Mouse (Mus musculus): ENCODE measurements around the gene Gpr153. TPM values are rescaled to one million over a fixed set of nuclear protein-coding genes. Genes with fewer than 3 reads are reported as not detected.

The Gpr153 gene
- polyA plus RNA-seq, 1 experiment, result 40.0 TPM

GRCm38 (mm10) chr4:152272006-152272405 lies 2.0 kb upstream of the Gpr153 start:
- no peak for TF ChIP-seq POLR2A (IDR thresholded peaks at IDR 0.05; ENCODE audit: borderline replicate concordance, extremely low read depth, low read depth, low read length)
- TF ChIP-seq CTCF (IDR thresholded peaks at IDR 0.05; ENCODE audit: insufficient read depth, low read length), result no peak
- Histone ChIP-seq H3K4me3 (replicated peaks; ENCODE audit: extremely low read depth, low read depth, low read length) (no peak overlapping the region), H3K4me1 (ENCODE audit: control insufficient read depth, insufficient read depth, low read length) (no peaks in the 10 kb centered on the region)
- WGBS, result 63% methylated on average over 7 of the region's 7 CpGs
- no peak for DNase-seq

- WGBS, result 30% methylated on average over 9 of the region's 9 CpGs
- DNase-seq, result peak; percentile 20
- no peak overlapping the region for H3K4me3 ChIP-seq (replicated peaks; ENCODE audit: extremely low read depth, low read depth, low read length)
- H3K4me1 ChIP-seq (ENCODE audit: control insufficient read depth, insufficient read depth, low read length), result no peaks in the 10 kb centered on the region
- TF ChIP-seq POLR2A (IDR thresholded peaks at IDR 0.05; ENCODE audit: borderline replicate concordance, extremely low read depth, low read depth, low read length) (no peak), CTCF (IDR thresholded peaks at IDR 0.05; ENCODE audit: insufficient read depth, low read length) (no peak)
Observed at GRCm38 (mm10) chr4:152272449-152273049, 1.5 kb upstream of the Gpr153 start.

- 55% methylated on average over 3 of the region's 3 CpGs for WGBS
- Histone ChIP-seq H3K4me3 (replicated peaks; ENCODE audit: extremely low read depth, low read depth, low read length) (no peak overlapping the region), H3K4me1 (ENCODE audit: control insufficient read depth, insufficient read depth, low read length) (no peaks in the 10 kb centered on the region)
- TF ChIP-seq POLR2A (IDR thresholded peaks at IDR 0.05; ENCODE audit: borderline replicate concordance, extremely low read depth, low read depth, low read length) (no peak), CTCF (IDR thresholded peaks at IDR 0.05; ENCODE audit: insufficient read depth, low read length) (no peak)
- no peak for DNase-seq
Observed at GRCm38 (mm10) chr4:152273191-152273590, 841 bp upstream of the Gpr153 start.

- WGBS, result 8% methylated on average over 20 of the region's 20 CpGs
Observed at GRCm38 (mm10) chr4:152274681-152275131, 674 bp downstream of the Gpr153 start.

GRCm38 (mm10) chr4:152276389-152277347 lies 2.6 kb downstream of the Gpr153 start:
- WGBS, result 54% methylated on average over 10 of the region's 10 CpGs
- no peak for DNase-seq

More at GRCm38 (mm10) chr4:152274681-152275131, 674 bp downstream of the Gpr153 start:
- no peaks in the 10 kb centered on the region for H3K4me1 ChIP-seq (ENCODE audit: control insufficient read depth, insufficient read depth, low read length)
- 0 out of 2 replicates have a peak, but pooled peaks have one; percentile 23 for TF ChIP-seq POLR2A (IDR thresholded peaks at IDR 0.05; ENCODE audit: borderline replicate concordance, extremely low read depth, low read depth, low read length)
- TF ChIP-seq CTCF (IDR thresholded peaks at IDR 0.05; ENCODE audit: insufficient read depth, low read length), result no peak
- DNase-seq, result peak; percentile 29
- peak overlapping the region; percentile 44 for H3K4me3 ChIP-seq (replicated peaks; ENCODE audit: extremely low read depth, low read depth, low read length)

GRCm38 (mm10) chr4:152277916-152278315 lies 3.9 kb downstream of the Gpr153 start:
- 63% methylated on average over 2 of the region's 2 CpGs for WGBS
- TF ChIP-seq CTCF (IDR thresholded peaks at IDR 0.05; ENCODE audit: insufficient read depth, low read length) (no peak), POLR2A (IDR thresholded peaks at IDR 0.05; ENCODE audit: borderline replicate concordance, extremely low read depth, low read depth, low read length) (no peak)
- H3K4me1 ChIP-seq (ENCODE audit: control insufficient read depth, insufficient read depth, low read length), result no peaks in the 10 kb centered on the region
- H3K4me3 ChIP-seq (replicated peaks; ENCODE audit: extremely low read depth, low read depth, low read length), result no peak overlapping the region
- no peak for DNase-seq

More at GRCm38 (mm10) chr4:152276389-152277347, 2.6 kb downstream of the Gpr153 start:
- no peak for TF ChIP-seq POLR2A (IDR thresholded peaks at IDR 0.05; ENCODE audit: borderline replicate concordance, extremely low read depth, low read depth, low read length)
- peak; percentile 34; the same call in 1 of the 2 replicates for TF ChIP-seq CTCF (IDR thresholded peaks at IDR 0.05; ENCODE audit: insufficient read depth, low read length)
- Histone ChIP-seq H3K4me3 (replicated peaks; ENCODE audit: extremely low read depth, low read depth, low read length) (no peak overlapping the region), H3K4me1 (ENCODE audit: control insufficient read depth, insufficient read depth, low read length) (no peaks in the 10 kb centered on the region)

- TF ChIP-seq POLR2A (IDR thresholded peaks at IDR 0.05; ENCODE audit: borderline replicate concordance, extremely low read depth, low read depth, low read length) (no peak), CTCF (IDR thresholded peaks at IDR 0.05; ENCODE audit: insufficient read depth, low read length) (no peak)
- no peak for DNase-seq
- Histone ChIP-seq H3K4me1 (ENCODE audit: control insufficient read depth, insufficient read depth, low read length) (peaks cover 3% of the 10 kb centered on the region; the same call in 1 of the 2 replicates), H3K4me3 (replicated peaks; ENCODE audit: extremely low read depth, low read depth, low read length) (no peak overlapping the region)
- WGBS, result 84% methylated on average over 23 of the region's 23 CpGs
Observed at GRCm38 (mm10) chr4:152278986-152279385, 5.0 kb downstream of the Gpr153 start.

GRCm38 (mm10) chr4:152281601-152282000 lies 7.6 kb downstream of the Gpr153 start:
- no peak overlapping the region for H3K4me3 ChIP-seq (replicated peaks; ENCODE audit: extremely low read depth, low read depth, low read length)
- no peak for DNase-seq
- peaks cover 3% of the 10 kb centered on the region; the same call in 1 of the 2 replicates for H3K4me1 ChIP-seq (ENCODE audit: control insufficient read depth, insufficient read depth, low read length)
- TF ChIP-seq POLR2A (IDR thresholded peaks at IDR 0.05; ENCODE audit: borderline replicate concordance, extremely low read depth, low read depth, low read length) (no peak), CTCF (IDR thresholded peaks at IDR 0.05; ENCODE audit: insufficient read depth, low read length) (no peak)
- WGBS, result 64% methylated on average over 15 of the region's 15 CpGs

- no peak overlapping the region for H3K4me3 ChIP-seq (replicated peaks; ENCODE audit: extremely low read depth, low read depth, low read length)
- no peak for TF ChIP-seq POLR2A (IDR thresholded peaks at IDR 0.05; ENCODE audit: borderline replicate concordance, extremely low read depth, low read depth, low read length)
- TF ChIP-seq CTCF (IDR thresholded peaks at IDR 0.05; ENCODE audit: insufficient read depth, low read length), result no peak
- peaks cover 3% of the 10 kb centered on the region; the same call in 1 of the 2 replicates for H3K4me1 ChIP-seq (ENCODE audit: control insufficient read depth, insufficient read depth, low read length)
- 18% methylated on average over 34 of the region's 34 CpGs for WGBS
- no peak for DNase-seq
Observed at GRCm38 (mm10) chr4:152282721-152283120, 8.7 kb downstream of the Gpr153 start.

Measured in lung, adult 2 months (tissue).